Mouse (Mus musculus) splenic B cell, adult 2 months (primary cell): ENCODE results near the gene Wt1.
A peak's percentile ranks its signal among the peaks of the same experiment; 100 is the strongest.

ENCODE experiments used
- DNase-seq: peaks from one replicate; pipeline ENCODE4 v3.0.0-alpha.2; 2011; ENCODE audit warnings: low read depth, low spot score
- H3K27me3 ChIP-seq: 2 replicates; pipeline ENCODE4 v1.6.1; 2012; ENCODE audit warnings: mild to moderate bottlenecking, low read length, moderate library complexity, mixed read lengths; ENCODE audit not compliant: control insufficient read depth, poor library complexity, insufficient read depth, severe bottlenecking
- H3K36me3 ChIP-seq: 2 replicates; pipeline ENCODE4 v1.6.1; 2012; ENCODE audit warnings: mild to moderate bottlenecking, low read length, moderate library complexity, mixed read lengths; ENCODE audit not compliant: control insufficient read depth, poor library complexity, insufficient read depth, severe bottlenecking

Gene Wt1

GRCm38 (mm10) chr2:105185768-105186529 lies 59.6 kb downstream of the Wt1 start:
- H3K27me3 ChIP-seq: peaks cover 2% of the 10 kb centered on the region; the same call in 1 of the 2 replicates
- H3K36me3 ChIP-seq: no peaks in the 10 kb centered on the region
- no peak for DNase-seq

- H3K36me3 ChIP-seq: no peaks in the 10 kb centered on the region
- peaks cover 2% of the 10 kb centered on the region; the same call in 1 of the 2 replicates for H3K27me3 ChIP-seq
- DNase-seq: no peak
Observed at GRCm38 (mm10) chr2:105186591-105186990, 60.3 kb downstream of the Wt1 start.

GRCm38 (mm10) chr2:105188182-105188581 lies 61.9 kb downstream of the Wt1 start:
- H3K27me3 ChIP-seq: peaks cover 2% of the 10 kb centered on the region; the same call in 1 of the 2 replicates
- peak; percentile 22 for DNase-seq
- no peaks in the 10 kb centered on the region for H3K36me3 ChIP-seq

GRCm38 (mm10) chr2:105189352-105189751 lies 63.0 kb downstream of the Wt1 start:
- peaks cover 2% of the 10 kb centered on the region; the same call in 1 of the 2 replicates for H3K27me3 ChIP-seq
- peak; percentile 8 for DNase-seq
- no peaks in the 10 kb centered on the region for H3K36me3 ChIP-seq

GRCm38 (mm10) chr2:105200152-105200551 lies 73.8 kb downstream of the Wt1 start:
- DNase-seq: no peak
- Histone ChIP-seq H3K36me3 (no peaks in the 10 kb centered on the region), H3K27me3 (no peaks in the 10 kb centered on the region)

GRCm38 (mm10) chr2:105206563-105207174 lies 80.3 kb downstream of the Wt1 start:
- Histone ChIP-seq H3K36me3 (no peaks in the 10 kb centered on the region), H3K27me3 (no peaks in the 10 kb centered on the region; the same call in 1 of the 2 replicates)
- no peak for DNase-seq

- no peaks in the 10 kb centered on the region; the same call in 1 of the 2 replicates for H3K27me3 ChIP-seq
Observed at GRCm38 (mm10) chr2:105212839-105213238, 86.5 kb downstream of the Wt1 start.

GRCm38 (mm10) chr2:105215914-105216313 lies 89.6 kb downstream of the Wt1 start:
- Histone ChIP-seq H3K36me3 (no peaks in the 10 kb centered on the region), H3K27me3 (no peaks in the 10 kb centered on the region)
- no peak for DNase-seq

More at GRCm38 (mm10) chr2:105212839-105213238, 86.5 kb downstream of the Wt1 start:
- H3K36me3 ChIP-seq: no peaks in the 10 kb centered on the region
- DNase-seq: no peak

- no peaks in the 10 kb centered on the region for H3K27me3 ChIP-seq
- DNase-seq: no peak
- no peaks in the 10 kb centered on the region for H3K36me3 ChIP-seq
Observed at GRCm38 (mm10) chr2:105219229-105219628, 92.9 kb downstream of the Wt1 start.

- no peak for DNase-seq
- Histone ChIP-seq H3K27me3 (no peaks in the 10 kb centered on the region), H3K36me3 (no peaks in the 10 kb centered on the region)
Observed at GRCm38 (mm10) chr2:105219664-105220063, 93.3 kb downstream of the Wt1 start.

GRCm38 (mm10) chr2:105220738-105221303 lies 94.5 kb downstream of the Wt1 start:
- no peak for DNase-seq
- no peaks in the 10 kb centered on the region for H3K36me3 ChIP-seq
- no peaks in the 10 kb centered on the region for H3K27me3 ChIP-seq
